Mouse (Mus musculus) cortical plate, adult 2 months (tissue): ENCODE measurements around the gene Igbp1.

ENCODE experiments used
- CTCF ChIP-seq: fragments of 200-500 bp; IDR thresholded peaks from 2 replicates; pipeline ENCODE4 v1.5.1; 2011; ENCODE audit warnings: mild to moderate bottlenecking, control low read depth, low read length; ENCODE audit not compliant: insufficient read depth; ENCODE audit errors: extremely low read depth
- POLR2A ChIP-seq: fragments of 200-500 bp; IDR thresholded peaks from 2 replicates; pipeline ENCODE4 v1.6.1; 2011; ENCODE audit warnings: mild to moderate bottlenecking, low read length, control low read depth; ENCODE audit not compliant: insufficient read depth; ENCODE audit errors: extremely low read depth

- TF ChIP-seq POLR2A = no peak
- TF ChIP-seq CTCF = no peak
Observed at GRCm38 (mm10) chrX:100556026-100556425, 61.9 kb downstream of the Igbp1 start.
